Mouse (Mus musculus) skeletal muscle tissue, postnatal 0 days (tissue): ENCODE data around the gene Scamp1. TPM values are rescaled to one million over a fixed set of nuclear protein-coding genes. Genes with fewer than 3 reads are reported as not detected.

ENCODE experiments used
- polyA plus RNA-seq: library from polyadenylated mRNA; unstranded; fragments of >200 nt; fragmentation: Nextera tagmentation; extraction: Ambion mirVana; gene quantifications from 2 replicates; pipeline ENCODE4 v1.2.1, GENCODE M21; 2015

The Scamp1 gene
- 15.9 and 16.2 TPM in 2 replicates for polyA plus RNA-seq

GRCm38 (mm10) chr13:94285281-94285871 is at the start of gene Scamp1:
Gene Scamp1 (minus strand): TSS chr13:94285857.

Other genes with a start within 250 kb of the Scamp1 start
- gene Lhfpl2, start 228.1 kb downstream of the Scamp1 start, polyA plus RNA-seq: 33.5 and 40.1 TPM in 2 replicates
- 18.2 and 22.0 TPM in 2 replicates for gene Ap3b1, start 73.1 kb upstream of the Scamp1 start, polyA plus RNA-seq